Mouse (Mus musculus): ENCODE data around the gene Chst3. TPM values are rescaled to one million over a fixed set of nuclear protein-coding genes. Genes with fewer than 3 reads are reported as not detected.
"Not testable (repeated sequence)": the region's sequence is repeated elsewhere in the genome, so short reads cannot be mapped to it uniquely, and the experiment has no call there.

The Chst3 gene
- polyA plus RNA-seq, 1 experiment from 2014 or later: 3.0 TPM

GRCm38 (mm10) chr10:60229113-60229512 lies 10.1 kb upstream of the Chst3 start:
- H3K27me3 ChIP-seq: no peaks in the 10 kb centered on the region
- 85% methylated on average over 6 of the region's 6 CpGs for WGBS
- no peak overlapping the region for H3K4me3 ChIP-seq
- H3K27ac ChIP-seq: no peak overlapping the region
- ATAC-seq (ENCODE audit: insufficient number of reproducible peaks, low FRiP score, low TSS enrichment, low read depth): no peak
- 0 out of 2 replicates have a peak, but pooled peaks cover 2% of the 10 kb centered on the region for H3K4me1 ChIP-seq
- no peaks in the 10 kb centered on the region for H3K9me3 ChIP-seq
- no peak overlapping the region for H3K4me2 ChIP-seq
- H3K36me3 ChIP-seq: no peaks in the 10 kb centered on the region
- no peak overlapping the region for H3K9ac ChIP-seq

DNA sequence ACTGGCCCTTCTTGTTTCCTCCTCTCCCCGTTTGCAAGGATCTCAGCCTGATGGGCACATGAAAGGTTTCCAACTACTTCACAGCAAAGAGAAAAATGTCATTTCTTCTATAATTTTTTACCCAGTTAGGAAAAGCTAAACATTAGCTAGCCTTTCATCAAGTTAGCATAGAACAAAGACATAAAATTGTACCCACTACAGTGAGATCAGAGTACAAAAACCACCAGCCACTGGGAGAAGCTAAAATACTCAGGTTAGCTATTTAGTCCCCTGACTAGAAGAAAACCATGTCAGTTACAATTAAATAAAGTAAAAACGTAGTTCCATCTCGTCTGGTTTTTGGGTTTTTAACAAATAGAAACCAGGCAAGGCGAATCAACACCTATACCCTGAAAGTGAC lies 8.6 kb upstream of the Chst3 start:
- Histone ChIP-seq H3K27ac (no peak overlapping the region), H3K36me3 (no peaks in the 10 kb centered on the region), H3K9me3 (no peaks in the 10 kb centered on the region), H3K27me3 (no peaks in the 10 kb centered on the region), H3K9ac (no peak overlapping the region), H3K4me1 (0 out of 2 replicates have a peak, but pooled peaks cover 2% of the 10 kb centered on the region), H3K4me2 (no peak overlapping the region), H3K4me3 (no peak overlapping the region)
- no peak for ATAC-seq (ENCODE audit: insufficient number of reproducible peaks, low FRiP score, low TSS enrichment, low read depth)
- WGBS: 69% methylated on average over 4 of the region's 4 CpGs

- no peaks in the 10 kb centered on the region for H3K36me3 ChIP-seq
- WGBS: 65% methylated on average over 2 of the region's 2 CpGs
- H3K4me3 ChIP-seq: no peak overlapping the region
- no peak overlapping the region for H3K4me2 ChIP-seq
- ATAC-seq (ENCODE audit: insufficient number of reproducible peaks, low FRiP score, low TSS enrichment, low read depth): no peak
- H3K9ac ChIP-seq: no peak overlapping the region
- H3K27ac ChIP-seq: no peak overlapping the region
- H3K27me3 ChIP-seq: no peaks in the 10 kb centered on the region
- peaks cover 6% of the 10 kb centered on the region for H3K4me1 ChIP-seq
- no peaks in the 10 kb centered on the region for H3K9me3 ChIP-seq
These were observed 5.5 kb upstream of the Chst3 start for GRCm38 (mm10) chr10:60224601-60225000.

DNA sequence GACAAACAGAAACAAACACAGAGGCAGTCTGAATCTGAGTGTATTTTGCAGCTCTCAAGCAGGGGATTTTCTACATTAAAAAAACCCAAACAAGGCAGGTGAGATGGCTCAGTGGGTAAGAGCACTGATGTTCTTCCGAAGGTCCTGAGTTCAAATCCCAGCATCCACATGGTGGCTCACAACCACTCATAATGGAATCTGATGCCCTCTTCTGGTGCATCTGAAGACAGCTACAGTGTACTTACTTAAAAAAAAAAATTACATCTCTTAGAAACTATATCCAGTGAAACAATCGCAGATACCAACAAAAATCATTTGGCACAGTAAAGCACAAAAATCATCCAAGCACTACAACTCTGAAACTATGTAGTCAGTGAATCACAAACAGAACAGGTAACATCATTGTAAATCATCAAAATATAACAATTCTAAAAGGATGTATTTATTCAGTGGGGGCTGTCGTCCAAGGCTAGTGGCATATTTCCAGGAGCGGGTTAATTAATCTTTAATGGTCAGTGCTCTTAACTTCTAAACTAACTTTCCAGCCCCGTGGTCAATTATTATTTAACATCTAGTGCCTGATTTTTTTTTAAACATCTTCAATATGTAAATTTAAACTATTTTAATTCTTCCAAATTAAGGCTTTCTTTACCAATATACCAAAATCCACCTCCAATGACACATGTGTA lies 2.7 kb upstream of the Chst3 start:
- WGBS: 84% methylated on average over 5 of the region's 5 CpGs
- not testable (repeated sequence) for H3K36me3 ChIP-seq; H3K9me3 ChIP-seq; H3K4me3 ChIP-seq; H3K27me3 ChIP-seq; H3K4me2 ChIP-seq; H3K9ac ChIP-seq; H3K27ac ChIP-seq; ATAC-seq (ENCODE audit: insufficient number of reproducible peaks, low FRiP score, low TSS enrichment, low read depth)
- peaks cover 29% of the 10 kb centered on the region for H3K4me1 ChIP-seq

DNA sequence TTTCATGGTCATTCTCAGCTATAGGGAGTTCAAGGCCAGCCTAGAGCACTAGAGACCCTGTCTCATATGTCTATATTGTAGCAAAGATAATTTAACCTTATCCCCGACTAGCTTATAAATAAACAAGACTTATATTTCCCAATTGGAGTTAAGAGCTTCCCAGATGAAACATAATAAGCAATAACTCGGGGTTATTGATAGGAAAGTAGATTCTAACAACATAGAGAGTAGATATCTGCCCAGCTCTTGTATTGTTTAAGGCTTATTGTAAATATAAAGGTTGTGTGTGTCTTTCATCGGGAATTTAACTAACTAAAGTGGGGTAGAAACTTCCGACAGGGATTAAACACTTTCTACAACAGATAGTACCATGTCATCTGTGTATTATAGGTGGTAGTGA lies 1.5 kb upstream of the Chst3 start:
- 81% methylated on average over 4 of the region's 4 CpGs for WGBS
- Histone ChIP-seq H3K4me2 (no peak overlapping the region), H3K9ac (no peak overlapping the region), H3K4me1 (peaks cover 38% of the 10 kb centered on the region), H3K27ac (no peak overlapping the region), H3K27me3 (no peaks in the 10 kb centered on the region), H3K9me3 (no peaks in the 10 kb centered on the region), H3K36me3 (no peaks in the 10 kb centered on the region), H3K4me3 (no peak overlapping the region)
- ATAC-seq (ENCODE audit: insufficient number of reproducible peaks, low FRiP score, low TSS enrichment, low read depth): no peak

DNA sequence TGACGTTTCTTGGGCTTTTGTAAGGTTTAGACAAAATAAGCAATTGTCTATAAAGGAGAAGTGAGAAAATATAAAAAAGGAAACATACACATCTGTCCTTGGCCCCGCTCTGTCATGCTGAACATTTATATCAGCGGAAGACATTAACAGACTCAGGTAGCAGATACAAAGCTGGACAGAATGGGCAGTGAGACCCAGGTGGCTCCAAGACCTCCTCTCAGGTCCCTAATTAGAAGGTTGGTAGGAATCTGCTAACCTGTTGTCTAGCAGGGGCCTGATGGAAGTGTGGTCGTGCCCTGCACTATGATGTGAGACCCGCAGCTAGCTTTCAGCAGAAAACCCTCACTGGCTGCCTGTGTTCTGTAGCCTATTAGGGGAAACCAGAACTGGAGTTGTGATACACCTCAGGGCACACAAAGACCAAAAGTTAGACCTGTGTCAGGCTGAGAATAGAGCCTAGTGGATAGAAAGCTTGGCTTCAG lies 1.0 kb upstream of the Chst3 start:
- Histone ChIP-seq H3K4me3 (peak overlapping the region; percentile 70; the same call in 1 of the 2 replicates), H3K4me2 (peak overlapping the region; percentile 67; the same call in 1 of the 2 replicates), H3K27me3 (no peaks in the 10 kb centered on the region), H3K9me3 (no peaks in the 10 kb centered on the region), H3K9ac (no peak overlapping the region), H3K4me1 (peaks cover 44% of the 10 kb centered on the region), H3K36me3 (no peaks in the 10 kb centered on the region), H3K27ac (peak overlapping the region; percentile 89)
- no peak for ATAC-seq (ENCODE audit: insufficient number of reproducible peaks, low FRiP score, low TSS enrichment, low read depth)
- 73% methylated on average over 5 of the region's 5 CpGs for WGBS

DNA sequence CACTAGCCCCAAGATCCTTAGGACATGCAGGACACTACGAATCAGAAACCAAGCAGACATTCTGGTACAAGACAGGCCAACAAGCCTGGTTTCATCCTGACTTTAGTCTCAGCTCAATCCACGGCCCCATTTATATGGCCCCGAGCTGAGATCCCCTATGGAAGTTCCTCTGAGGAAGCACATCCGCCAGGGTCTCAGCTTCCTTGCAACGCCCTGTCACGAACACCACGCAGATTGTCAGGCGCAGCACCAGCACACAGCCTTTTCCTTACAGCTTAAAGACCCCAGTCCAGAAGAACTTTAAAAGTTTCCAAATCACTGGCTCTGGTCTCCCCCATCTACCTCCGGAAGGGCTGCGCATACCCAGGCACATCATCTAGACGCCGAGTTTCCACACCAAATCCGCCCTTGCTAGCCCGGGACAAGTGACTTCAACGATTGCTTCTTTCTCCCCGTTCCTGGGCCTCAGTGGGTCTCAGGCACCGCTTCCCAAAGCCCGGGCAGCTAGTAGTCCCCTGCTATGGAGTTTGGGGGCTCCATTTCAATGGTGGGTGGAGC lies 948 bp downstream of the Chst3 start:
- H3K9me3 ChIP-seq: no peaks in the 10 kb centered on the region
- ATAC-seq (ENCODE audit: insufficient number of reproducible peaks, low FRiP score, low TSS enrichment, low read depth): no peak
- peak overlapping the region; percentile 72 for H3K9ac ChIP-seq
- no peaks in the 10 kb centered on the region for H3K36me3 ChIP-seq
- H3K27ac ChIP-seq: peak overlapping the region; percentile 89
- H3K4me3 ChIP-seq: peak overlapping the region; percentile 70
- H3K27me3 ChIP-seq: no peaks in the 10 kb centered on the region
- peaks cover 56% of the 10 kb centered on the region for H3K4me1 ChIP-seq
- 4% methylated on average over 18 of the region's 18 CpGs for WGBS
- H3K4me2 ChIP-seq: peak overlapping the region; percentile 67

DNA sequence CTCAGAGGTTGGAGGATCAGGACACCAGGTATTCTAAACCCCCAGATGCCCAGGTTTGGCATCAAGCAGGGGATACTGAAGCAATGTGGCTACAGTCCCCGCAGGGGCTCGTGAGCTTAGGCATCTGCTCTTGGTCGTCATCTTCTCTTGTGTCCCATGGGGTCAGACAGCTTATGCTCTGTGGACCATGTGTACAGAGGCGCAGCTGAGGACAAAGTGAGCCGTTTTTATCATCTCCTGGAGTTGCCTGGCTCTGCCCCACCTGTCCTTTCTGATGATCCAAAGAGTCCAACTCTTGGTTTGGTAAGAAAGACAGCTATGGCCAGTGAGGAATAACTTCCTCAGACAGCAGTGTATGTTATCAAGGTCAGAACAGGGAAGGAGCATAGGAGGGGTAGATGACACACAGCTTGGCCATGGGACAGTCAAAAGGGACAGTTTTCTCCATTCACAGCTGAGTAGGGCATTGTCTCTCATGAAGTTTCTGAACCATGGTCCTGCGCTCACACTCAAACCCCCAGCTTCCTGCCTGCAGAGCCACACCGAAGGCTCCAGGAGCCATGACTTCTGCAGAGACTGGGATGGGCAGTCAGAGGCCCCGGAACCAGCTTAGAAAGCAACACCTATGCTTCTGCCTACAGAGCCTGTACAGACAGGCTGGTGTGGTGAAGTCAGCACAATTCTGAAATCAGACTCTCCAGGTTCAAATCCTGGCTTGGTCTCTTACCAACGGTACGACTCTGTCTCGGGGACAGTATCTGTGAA lies 2.5 kb downstream of the Chst3 start:
- no peaks in the 10 kb centered on the region for H3K36me3 ChIP-seq
- no peak overlapping the region for H3K27ac ChIP-seq
- 87% methylated on average over 11 of the region's 11 CpGs for WGBS
- no peaks in the 10 kb centered on the region for H3K27me3 ChIP-seq
- no peak overlapping the region for H3K9ac ChIP-seq
- no peak for ATAC-seq (ENCODE audit: insufficient number of reproducible peaks, low FRiP score, low TSS enrichment, low read depth)
- peaks cover 72% of the 10 kb centered on the region for H3K4me1 ChIP-seq
- H3K4me3 ChIP-seq: no peak overlapping the region
- no peak overlapping the region for H3K4me2 ChIP-seq
- H3K9me3 ChIP-seq: no peaks in the 10 kb centered on the region

DNA sequence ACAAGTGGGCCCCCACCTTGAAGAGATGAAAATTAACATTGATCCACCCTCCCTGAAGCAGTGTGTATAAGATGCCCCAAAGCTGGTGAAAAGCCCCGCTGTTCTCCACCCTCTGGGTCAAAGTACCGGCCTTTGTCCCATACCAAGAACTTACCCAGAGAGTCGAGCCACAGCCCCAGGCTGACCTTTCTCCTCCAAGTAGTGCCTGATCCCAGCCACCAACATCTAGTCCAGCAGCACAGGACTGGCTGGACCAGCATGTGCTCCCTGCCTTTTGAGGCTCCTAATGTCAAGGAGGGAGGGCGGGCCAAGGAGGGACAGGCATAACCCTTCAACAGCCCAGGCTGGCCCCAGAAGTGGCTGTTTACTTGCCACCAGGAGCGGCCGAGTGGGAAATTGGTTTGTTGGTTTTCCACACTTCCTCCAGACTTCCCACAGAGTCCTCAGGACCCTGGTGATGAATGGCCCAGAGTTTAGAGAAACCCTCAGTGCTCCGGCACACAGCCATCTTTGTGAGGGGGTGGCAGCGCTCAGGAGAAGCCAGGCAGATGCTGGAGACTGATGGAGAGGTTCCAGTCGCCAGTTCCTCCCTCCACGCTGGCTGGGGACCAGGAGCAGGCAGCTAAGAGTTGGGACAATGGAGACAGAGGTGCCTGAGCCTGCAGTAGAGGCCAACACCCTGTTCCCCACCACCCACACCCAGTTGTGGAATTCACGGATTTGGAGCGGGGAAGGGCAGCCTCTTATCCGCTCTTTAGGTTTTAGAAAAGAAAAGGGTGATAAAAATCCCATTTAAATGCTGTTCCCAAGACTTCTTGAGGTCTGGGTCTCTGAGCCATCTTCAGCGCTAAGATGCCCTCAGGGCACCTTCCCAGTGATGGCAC lies 3.7 kb downstream of the Chst3 start:
- H3K9ac ChIP-seq: no peak overlapping the region
- H3K4me1 ChIP-seq: peaks cover 75% of the 10 kb centered on the region
- ATAC-seq (ENCODE audit: insufficient number of reproducible peaks, low FRiP score, low TSS enrichment, low read depth): no peak
- no peak overlapping the region for H3K4me2 ChIP-seq
- no peak overlapping the region for H3K4me3 ChIP-seq
- WGBS: 62% methylated on average over 14 of the region's 14 CpGs
- no peaks in the 10 kb centered on the region for H3K27me3 ChIP-seq
- H3K9me3 ChIP-seq: no peaks in the 10 kb centered on the region
- no peaks in the 10 kb centered on the region for H3K36me3 ChIP-seq
- peak overlapping the region; percentile 63 for H3K27ac ChIP-seq

- WGBS: 30% methylated on average over 11 of the region's 11 CpGs
- peak overlapping the region; percentile 73 for H3K27ac ChIP-seq
- no peaks in the 10 kb centered on the region for H3K27me3 ChIP-seq
- no peak overlapping the region for H3K9ac ChIP-seq
- no peaks in the 10 kb centered on the region for H3K9me3 ChIP-seq
- peaks cover 68% of the 10 kb centered on the region for H3K4me1 ChIP-seq
- no peaks in the 10 kb centered on the region for H3K36me3 ChIP-seq
- H3K4me3 ChIP-seq: no peak overlapping the region
- H3K4me2 ChIP-seq: no peak overlapping the region
- ATAC-seq (ENCODE audit: insufficient number of reproducible peaks, low FRiP score, low TSS enrichment, low read depth): no peak; the same call in 1 of the 2 replicates
These were observed 6.3 kb downstream of the Chst3 start for GRCm38 (mm10) chr10:60212589-60213379.

DNA sequence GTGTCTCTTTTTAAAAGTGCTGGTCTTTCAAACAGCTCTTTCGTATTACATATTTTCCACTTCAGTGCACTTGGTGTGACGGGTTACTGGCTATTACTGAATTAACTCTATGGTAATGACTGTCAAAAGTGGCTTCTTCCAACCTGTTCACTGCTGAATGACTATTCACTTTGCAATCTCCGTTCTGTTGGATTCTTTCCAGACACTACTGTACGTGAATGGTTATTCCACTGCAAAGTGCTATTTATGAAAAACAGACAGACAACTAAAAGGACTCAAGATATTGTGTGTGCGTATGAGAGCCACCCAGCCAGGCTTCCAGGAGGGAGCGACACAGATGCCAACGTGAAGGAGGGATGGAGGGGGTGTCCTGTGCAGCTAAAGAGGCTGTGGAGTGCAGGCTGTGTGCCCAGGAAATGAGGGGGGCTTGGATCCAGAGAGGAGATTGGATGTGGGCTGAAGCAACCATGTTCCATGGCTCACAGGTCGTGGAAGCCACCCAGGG lies 7.5 kb downstream of the Chst3 start:
- WGBS: 51% methylated on average over 8 of the region's 8 CpGs
- Histone ChIP-seq H3K4me3 (no peak overlapping the region), H3K9ac (no peak overlapping the region), H3K27ac (no peak overlapping the region), H3K27me3 (no peaks in the 10 kb centered on the region), H3K36me3 (no peaks in the 10 kb centered on the region), H3K4me1 (peaks cover 63% of the 10 kb centered on the region), H3K4me2 (no peak overlapping the region), H3K9me3 (no peaks in the 10 kb centered on the region)
- no peak for ATAC-seq (ENCODE audit: insufficient number of reproducible peaks, low FRiP score, low TSS enrichment, low read depth)

Measured in limb, embryonic 15.5 days (tissue).